Mouse (Mus musculus): ENCODE measurements around the gene Slc25a41.

The Slc25a41 gene

DNA sequence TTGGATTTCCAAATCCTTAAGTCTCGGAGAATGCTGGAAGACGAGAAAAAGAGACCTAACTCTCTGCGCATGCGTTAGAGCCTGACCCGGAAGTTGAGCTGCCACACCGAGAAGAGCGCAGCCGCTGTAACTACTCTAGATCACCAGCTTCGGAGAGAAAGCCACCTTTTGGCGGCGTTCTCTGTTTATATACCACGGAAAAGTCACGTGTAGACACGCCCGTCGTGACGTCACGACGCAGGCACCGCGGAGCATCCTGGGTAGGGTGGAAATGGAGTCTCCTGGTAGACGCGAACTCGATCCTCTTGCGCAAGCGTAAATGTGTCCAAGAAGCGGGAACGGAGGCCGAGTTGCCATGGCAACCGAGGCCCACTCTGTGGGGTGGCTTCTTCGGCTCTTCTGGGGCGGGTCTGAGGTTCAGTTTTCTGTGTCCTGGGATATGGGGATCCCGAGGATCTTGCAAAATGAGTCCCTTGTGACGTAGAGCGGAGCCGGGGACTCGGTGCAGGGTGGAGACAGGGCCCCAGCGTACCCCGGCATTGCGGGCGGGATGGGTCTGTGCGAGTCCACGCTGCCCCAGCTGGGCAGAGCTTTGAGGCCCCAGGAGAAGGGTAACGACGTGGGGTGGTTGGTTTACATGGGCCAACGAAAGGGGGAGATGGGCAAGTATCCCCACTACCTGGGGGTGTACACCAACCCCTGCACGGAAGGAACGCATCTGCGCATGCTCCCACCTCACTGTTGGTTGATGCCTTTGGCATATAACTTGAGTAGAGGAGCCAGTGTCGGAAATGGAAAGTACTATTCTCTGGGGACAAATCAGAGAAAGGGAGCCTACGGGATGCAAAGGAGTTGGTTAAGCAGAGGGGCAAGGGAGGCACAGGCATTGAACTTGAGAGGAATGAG lies 30.0 kb downstream of the Slc25a41 start, which contains the start of the genes Gtf2f1 and Gm17949:
Gtf2f1 (minus strand) TSS at position 53 of the 906 bp plus-strand sequence.
Gm17949 (plus strand) TSS at position 234 of the 906 bp plus-strand sequence.
- no peak for TF ChIP-seq GATA4 (IDR thresholded peaks at IDR 0.05; ENCODE audit: insufficient replicate concordance, low read length)

DNA sequence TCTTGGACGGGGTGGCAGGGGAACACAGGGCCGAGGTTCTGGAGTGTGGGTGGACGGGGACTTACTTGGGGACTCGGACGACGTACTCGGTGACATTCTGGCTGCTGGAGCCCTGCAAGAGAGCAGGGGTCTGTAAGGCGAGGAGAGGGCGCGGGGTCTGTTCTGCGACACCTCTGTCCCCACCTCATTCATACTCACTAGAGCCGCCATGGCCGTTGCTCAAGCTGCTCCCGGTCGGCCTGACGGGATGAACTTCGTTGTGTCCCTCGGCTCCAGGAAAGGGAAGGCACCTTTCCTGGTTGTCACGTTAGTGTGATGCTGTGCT lies 30.6 kb downstream of the Slc25a41 start:
- TF ChIP-seq GATA4 (IDR thresholded peaks at IDR 0.05; ENCODE audit: insufficient replicate concordance, low read length), result no peak

DNA sequence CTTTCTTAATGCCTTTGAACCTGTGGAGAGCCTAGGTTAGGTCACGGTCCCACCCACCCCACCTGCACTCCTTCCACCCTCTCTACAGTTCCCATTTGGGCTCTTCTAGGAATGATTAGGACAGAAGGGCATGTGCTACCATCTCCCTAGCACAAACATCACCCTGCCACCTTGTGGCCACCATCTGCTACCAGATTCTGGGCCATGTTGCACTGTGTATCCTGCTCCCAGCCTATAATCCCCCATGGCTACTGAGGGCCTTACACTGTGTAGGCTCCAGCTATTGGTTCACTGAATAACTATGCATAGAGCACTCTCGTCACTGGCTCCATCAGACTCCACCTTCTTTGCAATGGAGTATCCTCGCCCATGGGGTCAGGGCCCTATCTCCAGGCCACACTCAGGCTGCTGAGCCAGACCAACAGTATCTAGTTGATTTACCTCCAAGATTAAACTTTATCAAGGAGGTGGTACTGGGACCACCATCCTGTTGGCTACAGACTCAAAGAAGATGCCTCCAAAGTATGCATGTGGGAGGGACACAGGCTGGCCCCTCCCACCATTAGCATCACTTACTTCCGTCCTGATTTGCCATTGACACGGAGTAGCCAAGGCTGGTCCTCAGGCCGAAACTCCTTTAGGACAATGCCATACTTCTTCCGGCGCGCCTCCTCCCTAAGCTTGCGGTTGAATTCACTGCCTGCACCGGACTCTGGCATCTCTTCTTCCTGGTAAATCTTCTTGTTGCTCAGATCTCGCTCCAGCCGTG lies 34.1 kb downstream of the Slc25a41 start:
- TF ChIP-seq GATA4 (IDR thresholded peaks at IDR 0.05; ENCODE audit: insufficient replicate concordance, low read length), result no peak

DNA sequence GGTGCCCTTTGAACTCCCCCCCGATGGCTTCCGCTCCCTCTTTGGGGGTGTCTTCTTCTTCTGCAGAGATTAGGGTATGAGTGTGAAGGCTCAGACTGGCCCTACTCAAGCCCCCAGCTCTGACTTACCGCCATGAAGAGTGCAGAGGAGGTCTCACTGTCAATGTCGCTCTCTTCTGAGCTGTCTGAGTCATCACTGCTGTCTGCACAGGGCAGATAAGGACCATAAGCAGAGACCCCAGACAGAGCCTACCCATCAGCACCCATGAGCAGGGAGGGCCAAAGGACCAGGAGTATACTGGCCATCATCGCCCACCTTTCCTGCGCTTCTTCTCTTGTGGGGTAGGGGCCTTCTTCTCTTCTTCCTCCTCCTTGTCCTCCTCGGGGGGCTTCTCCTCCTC lies 37.5 kb downstream of the Slc25a41 start:
- TF ChIP-seq GATA4 (IDR thresholded peaks at IDR 0.05; ENCODE audit: insufficient replicate concordance, low read length), result no peak

DNA sequence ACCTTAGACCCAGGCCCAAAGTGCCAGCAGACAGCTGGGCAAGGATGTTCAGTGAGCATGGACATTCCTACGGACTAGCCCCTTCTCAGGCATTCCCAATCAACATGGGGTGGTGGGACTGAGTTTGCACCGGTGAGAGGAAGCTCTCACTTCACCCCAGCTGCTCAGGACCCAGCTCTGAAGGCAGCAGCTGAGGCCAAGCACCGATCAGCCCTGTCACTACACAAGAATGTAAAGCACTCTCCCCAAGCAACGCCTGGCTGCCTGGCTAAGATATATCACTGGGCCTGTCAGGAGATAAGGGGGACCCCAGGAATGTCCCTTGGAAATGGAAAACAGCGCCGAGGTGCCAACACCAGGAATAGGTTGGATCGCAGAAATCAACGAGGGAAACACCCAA lies 40.2 kb downstream of the Slc25a41 start:
- TF ChIP-seq GATA4 (IDR thresholded peaks at IDR 0.05; ENCODE audit: insufficient replicate concordance, low read length), result no peak

DNA sequence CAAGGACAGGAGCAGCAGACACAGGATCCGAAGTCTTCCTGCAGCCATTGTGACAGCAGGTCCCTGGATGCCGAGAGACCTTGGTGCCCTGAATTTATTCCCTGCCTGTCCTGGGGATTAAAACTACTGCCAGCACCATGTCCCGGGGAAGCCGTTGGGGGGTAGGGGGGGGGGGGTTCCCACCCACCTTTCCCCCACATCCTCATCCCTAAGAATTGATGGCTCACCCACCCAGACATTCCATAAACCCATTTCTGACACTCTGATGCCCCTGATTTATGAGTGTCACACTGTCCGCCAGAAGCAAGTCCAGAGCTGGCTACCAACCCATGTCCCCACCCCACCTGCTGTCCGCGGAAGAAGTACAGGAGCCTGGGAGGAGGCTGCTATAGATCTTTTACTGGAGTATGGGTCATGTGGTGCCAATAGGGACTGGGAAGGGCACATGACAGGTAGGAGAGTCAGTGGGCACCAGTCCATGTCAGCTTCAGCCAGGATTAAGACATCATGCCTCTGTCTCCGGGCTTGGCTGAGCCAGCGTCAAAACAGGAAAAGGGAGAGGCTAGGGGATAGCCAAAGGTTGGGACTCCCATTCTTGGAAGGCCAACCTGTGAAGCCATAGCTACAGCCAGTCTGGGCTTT lies 41.4 kb downstream of the Slc25a41 start, which contains the start of gene Pspn:
Pspn (minus strand) TSS at position 51 of the 642 bp plus-strand sequence.
- TF ChIP-seq GATA4 (IDR thresholded peaks at IDR 0.05; ENCODE audit: insufficient replicate concordance, low read length), result no peak

DNA sequence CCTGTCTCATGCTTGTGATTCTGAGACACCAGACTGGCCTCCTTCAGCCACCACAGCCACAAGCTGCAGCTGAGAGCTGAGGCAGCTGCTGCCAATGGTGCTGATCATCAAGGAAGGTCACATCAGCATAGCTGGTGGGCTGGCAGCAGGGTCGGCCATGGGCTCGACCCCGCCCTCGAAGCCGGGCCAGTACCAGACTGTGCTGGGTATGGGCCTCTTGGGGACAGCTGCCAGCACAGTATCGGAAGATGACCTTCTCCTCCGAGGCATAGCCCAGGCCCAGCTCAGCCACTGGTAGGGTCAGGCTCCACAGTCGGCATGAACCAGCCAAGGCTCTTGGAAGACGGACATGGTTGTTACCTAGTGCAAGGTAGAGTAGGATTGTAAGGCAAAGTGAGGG lies 42.0 kb downstream of the Slc25a41 start:
- TF ChIP-seq GATA4 (IDR thresholded peaks at IDR 0.05; ENCODE audit: insufficient replicate concordance, low read length), result no peak

DNA sequence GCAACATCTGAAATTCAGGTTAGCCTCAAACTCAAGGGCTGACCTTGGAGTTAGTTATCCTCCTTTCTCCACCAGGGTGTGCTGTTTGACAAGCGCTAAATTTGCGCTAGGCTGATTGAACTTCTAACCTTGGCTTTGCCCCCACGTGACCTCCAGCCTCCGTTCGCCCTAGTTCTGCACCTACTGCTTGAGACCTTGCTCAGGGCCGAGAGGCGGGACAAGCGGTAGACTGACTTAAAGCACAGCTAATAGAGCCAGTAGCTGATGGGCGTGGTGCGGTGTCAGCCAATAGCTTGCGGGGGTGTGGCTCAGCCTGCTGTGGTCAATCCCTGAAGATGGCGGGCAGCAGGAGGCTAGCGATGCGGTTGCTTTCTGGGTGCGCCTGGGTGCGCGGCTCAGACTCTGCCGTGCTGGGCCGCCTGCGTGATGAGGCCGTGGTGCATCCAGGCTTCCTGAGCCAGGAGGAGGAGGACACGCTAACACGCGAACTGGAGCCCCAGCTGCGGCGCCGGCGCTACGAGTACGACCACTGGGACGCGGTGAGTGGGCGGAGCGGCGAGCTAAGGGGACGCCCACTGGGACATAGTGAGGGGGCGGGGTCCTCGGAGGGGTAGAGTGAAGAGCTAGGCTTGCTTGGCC lies 44.3 kb downstream of the Slc25a41 start, which contains the start of gene Alkbh7:
Alkbh7 (plus strand) TSS at position 311 of the 639 bp plus-strand sequence.
- TF ChIP-seq GATA4 (IDR thresholded peaks at IDR 0.05; ENCODE audit: insufficient replicate concordance, low read length), result no peak; the same call in 1 of the 2 replicates

DNA sequence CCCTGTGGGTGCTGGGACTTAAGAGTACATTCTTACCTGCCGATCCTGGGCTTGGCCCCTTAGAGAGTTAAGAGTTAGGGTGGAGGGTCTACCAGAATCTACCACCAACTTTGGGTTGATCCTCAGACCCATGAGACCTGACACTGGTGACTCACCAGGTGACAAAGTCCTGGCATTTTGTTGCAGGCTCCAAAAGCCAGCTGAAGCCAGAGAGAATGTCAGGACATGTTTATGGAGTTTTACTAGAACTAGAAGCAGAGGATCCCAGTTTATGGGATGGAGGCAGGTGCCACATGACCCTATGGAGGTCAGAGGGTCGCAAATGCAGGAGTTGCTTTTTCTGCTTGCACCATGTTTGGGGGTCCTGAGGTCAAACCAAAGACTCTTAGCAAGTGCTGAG lies 44.9 kb downstream of the Slc25a41 start:
- TF ChIP-seq GATA4 (IDR thresholded peaks at IDR 0.05; ENCODE audit: insufficient replicate concordance, low read length), result no peak

DNA sequence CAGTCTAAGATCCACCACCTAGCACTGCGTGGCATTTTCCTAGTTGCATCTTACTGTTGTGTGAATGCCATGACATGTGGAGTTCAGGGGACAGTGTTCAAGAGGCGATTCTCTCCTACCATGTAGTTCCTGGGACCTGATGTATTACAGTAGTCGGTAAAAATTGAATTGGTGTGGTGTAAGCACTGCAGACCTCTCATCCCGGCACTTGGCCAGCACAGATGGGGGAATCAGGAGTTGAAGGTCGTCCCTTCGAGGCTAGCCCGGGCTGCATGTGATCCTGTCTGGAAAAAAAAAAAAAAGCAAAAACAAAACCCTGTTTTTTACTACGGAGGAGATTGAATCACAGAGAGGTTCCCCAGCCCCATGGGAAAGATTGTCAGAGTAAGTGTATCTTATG lies 46.4 kb downstream of the Slc25a41 start:
- no peak for TF ChIP-seq GATA4 (IDR thresholded peaks at IDR 0.05; ENCODE audit: insufficient replicate concordance, low read length)

DNA sequence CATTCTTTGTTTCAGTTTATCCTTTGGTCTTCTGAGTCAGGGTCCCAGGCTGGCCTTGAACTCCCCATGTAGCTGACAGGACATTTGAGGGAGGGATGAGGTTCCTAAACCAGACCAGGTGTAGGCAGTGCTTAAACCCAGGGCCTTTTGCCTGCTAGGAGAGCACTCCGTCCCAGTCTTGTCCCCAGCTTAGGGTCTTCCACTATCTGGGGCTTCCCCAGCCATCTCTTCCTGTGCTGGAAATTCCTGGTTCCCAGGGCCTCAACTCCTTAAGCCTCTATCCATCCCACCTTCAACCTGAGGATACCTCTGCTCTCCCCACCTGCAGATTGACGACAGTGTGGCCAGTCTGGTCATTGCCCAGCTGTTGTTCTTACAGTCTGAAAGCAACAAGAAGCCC lies 50.5 kb downstream of the Slc25a41 start:
- TF ChIP-seq GATA4 (IDR thresholded peaks at IDR 0.05; ENCODE audit: insufficient replicate concordance, low read length), result no peak

DNA sequence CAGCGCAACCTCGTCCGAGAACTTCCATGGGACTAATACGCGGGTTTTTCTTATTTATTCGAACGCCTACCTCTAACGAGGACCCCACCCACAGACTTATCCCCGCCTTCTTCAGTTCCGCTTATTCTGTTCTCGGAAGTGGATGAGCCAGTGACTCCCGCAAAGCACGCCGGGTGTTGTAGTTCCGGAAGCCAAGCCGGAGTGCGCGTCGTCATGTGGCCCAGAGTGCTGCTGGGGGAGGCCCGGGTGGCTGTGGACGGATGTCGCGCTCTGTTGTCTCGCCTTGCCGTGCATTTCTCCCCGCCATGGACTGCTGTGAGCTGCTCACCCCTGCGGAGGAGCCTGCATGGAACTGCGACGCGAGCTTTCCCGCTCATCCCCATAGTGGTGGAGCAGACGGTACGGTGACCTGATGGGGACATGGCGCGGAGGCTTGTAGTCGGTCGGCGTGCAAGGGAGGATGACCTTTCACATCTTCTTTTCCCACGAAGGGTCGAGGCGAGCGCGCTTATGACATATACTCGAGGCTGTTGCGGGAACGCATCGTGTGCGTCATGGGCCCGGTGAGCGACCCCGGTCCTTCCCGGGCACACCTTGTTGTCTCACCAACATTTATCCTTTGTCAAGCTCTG lies 51.2 kb downstream of the Slc25a41 start, which contains the start of gene Clpp:
Clpp (plus strand) TSS at position 191 of the 632 bp plus-strand sequence.
- TF ChIP-seq GATA4 (IDR thresholded peaks at IDR 0.05; ENCODE audit: insufficient replicate concordance, low read length), result no peak

DNA sequence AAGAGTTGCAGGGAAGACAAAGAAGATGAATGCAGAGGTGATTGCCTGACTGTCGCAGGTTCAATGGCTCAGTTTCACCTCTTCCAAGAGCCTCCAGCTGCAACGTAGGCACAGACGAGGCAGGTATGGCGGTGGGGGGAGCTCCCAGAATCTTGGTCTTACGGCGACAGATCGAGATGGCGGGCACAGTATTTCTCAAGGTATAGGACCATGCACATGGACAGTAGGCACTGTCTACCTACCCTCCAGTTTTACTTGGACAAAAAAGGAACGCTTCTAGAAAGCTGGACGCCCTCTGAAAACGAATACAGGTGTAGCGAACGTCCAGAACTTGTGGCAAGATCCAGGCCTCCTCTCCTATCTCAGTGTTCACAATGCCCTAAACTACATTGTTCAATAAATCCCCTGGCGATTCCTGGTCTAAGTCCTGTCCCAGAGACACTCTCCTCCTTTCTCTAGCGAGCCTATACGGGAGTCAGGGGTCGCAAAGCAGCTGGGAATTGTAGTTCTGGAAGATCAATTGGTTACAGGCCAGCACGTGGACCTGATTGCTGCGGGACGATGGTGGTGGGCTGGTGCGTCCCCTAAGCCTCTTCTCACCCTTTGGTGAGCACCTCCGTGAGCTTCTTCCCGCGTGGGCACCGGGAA lies 51.9 kb downstream of the Slc25a41 start:
- TF ChIP-seq GATA4 (IDR thresholded peaks at IDR 0.05; ENCODE audit: insufficient replicate concordance, low read length), result no peak

DNA sequence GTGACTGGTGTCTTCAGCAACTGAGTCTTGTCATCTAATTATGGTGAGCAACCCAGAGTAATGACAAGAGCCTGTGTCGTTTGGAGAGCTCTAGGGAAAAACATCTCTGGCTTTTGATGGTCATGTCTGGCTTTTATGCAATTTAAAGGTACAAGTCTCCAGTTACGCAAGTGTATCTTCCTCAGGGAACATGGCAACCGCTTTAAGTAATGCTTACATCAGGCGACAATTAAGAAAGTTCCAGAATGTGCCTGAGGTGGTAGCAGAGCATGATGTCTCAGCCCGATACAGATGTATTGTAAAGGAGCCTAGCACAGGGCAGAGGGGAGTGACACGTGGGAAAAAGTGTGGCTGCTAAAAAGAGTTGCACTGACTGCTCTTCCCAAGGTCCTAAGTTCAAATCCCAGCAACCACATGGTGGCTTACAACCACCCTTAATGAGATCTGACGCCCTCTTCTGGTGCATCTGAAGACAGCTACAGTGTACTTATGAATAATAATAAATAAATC lies 52.5 kb downstream of the Slc25a41 start:
- no peak for TF ChIP-seq GATA4 (IDR thresholded peaks at IDR 0.05; ENCODE audit: insufficient replicate concordance, low read length)

All from liver, adult (tissue).